ENCODE assay signal across 10 mouse cellular contexts in the genomic region with DNA sequence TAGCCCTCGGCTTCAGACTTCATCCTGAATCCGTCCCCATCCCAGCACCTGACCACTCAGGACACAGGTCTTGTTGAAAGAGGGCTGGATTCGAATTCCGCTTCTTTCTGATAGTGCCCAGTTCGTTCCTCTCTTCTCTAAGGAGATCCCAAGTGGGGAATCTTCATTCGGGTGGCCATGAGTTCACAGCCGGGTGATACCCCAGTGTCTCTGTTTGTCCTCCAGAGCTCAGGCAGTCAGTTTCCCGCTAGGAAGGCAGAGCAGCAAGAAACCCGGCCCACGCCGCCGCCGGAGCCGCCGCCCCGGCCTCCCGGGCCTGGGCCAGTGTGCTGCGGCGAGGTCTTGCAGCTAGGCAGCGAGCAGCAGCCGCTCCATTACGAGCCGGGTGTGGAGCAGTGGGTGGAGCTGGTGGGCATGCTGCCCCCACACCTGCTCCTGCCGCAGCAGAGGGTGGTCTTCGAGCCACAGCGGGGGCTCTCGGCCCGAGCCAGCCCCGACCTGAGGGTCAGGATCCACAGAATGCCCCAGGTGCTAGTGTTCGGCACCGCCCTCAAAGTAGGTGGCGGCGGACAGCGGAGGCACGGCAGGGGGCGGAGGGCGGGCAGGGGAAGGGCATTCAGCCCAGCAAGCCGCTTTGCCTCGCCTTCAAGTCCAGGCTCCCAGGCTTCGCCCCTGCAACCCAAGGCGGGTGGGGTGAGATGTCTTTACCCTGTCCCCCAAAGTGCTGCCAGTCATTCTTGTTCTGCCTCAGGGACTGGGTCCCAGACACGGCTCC. TPM values are rescaled to one million over a fixed set of nuclear protein-coding genes. Genes with fewer than 3 reads are reported as not detected.
DNase-seq lines count a peak whose midpoint lies in the region; ATAC-seq and TF ChIP-seq lines count a peak whose summit lies in the region.
"Had no signal": no experiment of that assay in that cellular context is flagged by ENCODE, and none has a peak within 500 bp of the region (broad histone marks: within the 10 kb centered on the region; RNA-seq: fewer than 3 reads in every experiment).

No protein-coding gene starts in this region.

- peaks cover 79% of the 10 kb centered on the region for H3K36me3 ChIP-seq in kidney, embryonic 14.5 days (ENCODE audit: control insufficient read depth, insufficient read depth, low read length)
- H3K36me3 ChIP-seq in embryonic facial prominence, embryonic 15.5 days, result peaks cover 78% of the 10 kb centered on the region
- H3K36me3 ChIP-seq in hindbrain, postnatal 0 days (ENCODE audit: insufficient read depth, low read length), result peaks cover 40% of the 10 kb centered on the region
- peaks cover 91% of the 10 kb centered on the region for H3K36me3 ChIP-seq in neural tube, embryonic 13.5 days

- H3K27ac ChIP-seq in kidney, embryonic 14.5 days (ENCODE audit: low read depth, low read length), result no peak overlapping the region
- H3K27ac ChIP-seq in embryonic facial prominence, embryonic 15.5 days (replicated peaks), result no peak overlapping the region
- H3K27ac ChIP-seq in hindbrain, postnatal 0 days, result no peak overlapping the region
- H3K27ac ChIP-seq in neural tube, embryonic 13.5 days (replicated peaks), result no peak overlapping the region

- DNase-seq in kidney, adult 9 months, result peak; percentile 52
- no peak for DNase-seq in hindbrain, postnatal 0 days (ENCODE audit: low spot score)
- DNase-seq in right cerebral cortex, postnatal 14 days, result no peak
- DNase-seq in thymus, postnatal 14 days, result no peak

- no peak overlapping the region for H3K4me3 ChIP-seq in kidney, embryonic 14.5 days (ENCODE audit: low read length)
- no peak overlapping the region for H3K4me3 ChIP-seq in embryonic facial prominence, embryonic 15.5 days (replicated peaks)
- no peak overlapping the region for H3K4me3 ChIP-seq in hindbrain, postnatal 0 days (ENCODE audit: low read length)
- H3K4me3 ChIP-seq in neural tube, embryonic 13.5 days, result no peak overlapping the region
- H3K4me3 ChIP-seq: erythroblast, embryonic 14.5 days had no signal

- H3K4me1 ChIP-seq in kidney, embryonic 14.5 days (ENCODE audit: control insufficient read depth, insufficient read depth, low read length), result no peaks in the 10 kb centered on the region
- peaks cover 8% of the 10 kb centered on the region; the same call in 1 of the 2 replicates for H3K4me1 ChIP-seq in embryonic facial prominence, embryonic 15.5 days
- no peaks in the 10 kb centered on the region for H3K4me1 ChIP-seq in hindbrain, postnatal 0 days (ENCODE audit: insufficient read depth, low read length)
- peaks cover 12% of the 10 kb centered on the region for H3K4me1 ChIP-seq in neural tube, embryonic 13.5 days (replicated peaks)

- H3K27me3 ChIP-seq in kidney, embryonic 14.5 days (ENCODE audit: control insufficient read depth, insufficient read depth, low read length), result no peaks in the 10 kb centered on the region
- H3K27me3 ChIP-seq in embryonic facial prominence, embryonic 15.5 days, result no peaks in the 10 kb centered on the region
- no peaks in the 10 kb centered on the region for H3K27me3 ChIP-seq in hindbrain, postnatal 0 days (ENCODE audit: insufficient read depth, low read length)
- no peaks in the 10 kb centered on the region for H3K27me3 ChIP-seq in neural tube, embryonic 13.5 days
- H3K27me3 ChIP-seq: Patski had no signal

- ATAC-seq in kidney, embryonic 14.5 days (ENCODE audit: low FRiP score, low TSS enrichment), result no peak
- ATAC-seq in embryonic facial prominence, embryonic 15.5 days (ENCODE audit: insufficient number of reproducible peaks, low FRiP score, low TSS enrichment, low read depth), result no peak
- no peak for ATAC-seq in hindbrain, postnatal 0 days
- ATAC-seq in neural tube, embryonic 13.5 days (ENCODE audit: low read depth), result no peak
- ATAC-seq: Patski had no signal

- TF ChIP-seq CTCF in hindbrain, postnatal 0 days (IDR thresholded peaks at IDR 0.05; ENCODE audit: low read depth), result no peak

- no peak overlapping the region for H3K9ac ChIP-seq in kidney, embryonic 14.5 days (ENCODE audit: low read depth, low read length)
- no peak overlapping the region for H3K9ac ChIP-seq in embryonic facial prominence, embryonic 15.5 days
- H3K9ac ChIP-seq in hindbrain, postnatal 0 days (replicated peaks; ENCODE audit: low read length), result no peak overlapping the region
- 0 out of 2 replicates have a peak overlapping the region, but pooled peaks have one; percentile 41 for H3K9ac ChIP-seq in neural tube, embryonic 13.5 days

- H3K4me2 ChIP-seq in kidney, embryonic 14.5 days (replicated peaks; ENCODE audit: low read depth, low read length), result no peak overlapping the region
- peak overlapping the region; percentile 21; the same call in 1 of the 2 replicates for H3K4me2 ChIP-seq in embryonic facial prominence, embryonic 15.5 days (replicated peaks)
- H3K4me2 ChIP-seq in hindbrain, postnatal 0 days (ENCODE audit: low read depth, low read length), result 0 out of 2 replicates have a peak overlapping the region, but pooled peaks have one; percentile 10
- 0 out of 2 replicates have a peak overlapping the region, but pooled peaks have one; percentile 13 for H3K4me2 ChIP-seq in neural tube, embryonic 13.5 days
- H3K4me2 ChIP-seq: liver, embryonic 11.5 days had no signal

- 50% methylated on average over 42 of the region's 42 CpGs for WGBS in kidney, embryonic 14.5 days
- 38% methylated on average over 40 of the region's 42 CpGs for WGBS in embryonic facial prominence, embryonic 15.5 days
- 41% methylated on average over 42 of the region's 42 CpGs for WGBS in hindbrain, postnatal 0 days
- WGBS in neural tube, embryonic 13.5 days, result 34% methylated on average over 42 of the region's 42 CpGs

- H3K9me3 ChIP-seq in kidney, embryonic 14.5 days (ENCODE audit: control insufficient read depth, low read length), result no peaks in the 10 kb centered on the region
- H3K9me3 ChIP-seq in embryonic facial prominence, embryonic 15.5 days (replicated peaks), result no peaks in the 10 kb centered on the region
- H3K9me3 ChIP-seq in hindbrain, postnatal 0 days (ENCODE audit: low read length), result no peaks in the 10 kb centered on the region
- H3K9me3 ChIP-seq in neural tube, embryonic 13.5 days, result no peaks in the 10 kb centered on the region

RNA-seq across cellular contexts. Expression of gene Rfx1, which starts 17.9 kb away (rescaled TPM):
- 10.4 and 13.7 TPM in 2 replicates for polyA plus RNA-seq in kidney, embryonic 14.5 days (2014; fragmentation: Nextera tagmentation; extraction: Ambion mirVana)
- polyA plus RNA-seq in embryonic facial prominence, embryonic 15.5 days (2015; fragmentation: Nextera tagmentation; extraction: Ambion mirVana), result 9.8 and 10.2 TPM in 2 replicates
- total RNA-seq in hindbrain, postnatal 0 days (2014; rRNA removed), result 29.0 and 30.0 TPM in 2 replicates
- 6.0 and 6.2 TPM in 2 replicates for polyA plus RNA-seq in hindbrain, postnatal 0 days (2015; fragmentation: Nextera tagmentation; extraction: Ambion mirVana)
- 8.1 and 8.2 TPM in 2 replicates for polyA plus RNA-seq in neural tube, embryonic 13.5 days (2015; fragmentation: Nextera tagmentation; extraction: Ambion mirVana)

RNA-seq across cellular contexts. Expression of gene Gm10643, which starts 19.6 kb away (rescaled TPM):
- polyA plus RNA-seq in kidney, embryonic 14.5 days (2014; fragmentation: Nextera tagmentation; extraction: Ambion mirVana), result 1.2 and 2.2 TPM in 2 replicates
- polyA plus RNA-seq in embryonic facial prominence, embryonic 15.5 days (2015; fragmentation: Nextera tagmentation; extraction: Ambion mirVana), result 1.6 and 1.7 TPM in 2 replicates
- total RNA-seq in hindbrain, postnatal 0 days (2014; rRNA removed), result 0.25 and 3.0 TPM in 2 replicates
- polyA plus RNA-seq in hindbrain, postnatal 0 days (2015; fragmentation: Nextera tagmentation; extraction: Ambion mirVana), result 1.6 and 2.4 TPM in 2 replicates
- polyA plus RNA-seq in neural tube, embryonic 13.5 days (2015; fragmentation: Nextera tagmentation; extraction: Ambion mirVana), result 1.9 and 2.2 TPM in 2 replicates
- polyA plus RNA-seq: erythroblast, embryonic 14.5 days had no signal

RNA-seq across cellular contexts. Expression of gene Dcaf15, which starts 20.0 kb away (rescaled TPM):
- polyA plus RNA-seq in kidney, embryonic 14.5 days (2014; fragmentation: Nextera tagmentation; extraction: Ambion mirVana), result 10.4 and 18.3 TPM in 2 replicates
- 8.0 and 9.4 TPM in 2 replicates for polyA plus RNA-seq in embryonic facial prominence, embryonic 15.5 days (2015; fragmentation: Nextera tagmentation; extraction: Ambion mirVana)
- 77.0 and 77.6 TPM in 2 replicates for total RNA-seq in hindbrain, postnatal 0 days (2014; rRNA removed)
- 18.4 and 18.5 TPM in 2 replicates for polyA plus RNA-seq in hindbrain, postnatal 0 days (2015; fragmentation: Nextera tagmentation; extraction: Ambion mirVana)
- polyA plus RNA-seq in neural tube, embryonic 13.5 days (2015; fragmentation: Nextera tagmentation; extraction: Ambion mirVana), result 16.5 and 16.8 TPM in 2 replicates

RNA-seq across cellular contexts. Expression of gene Rln3, which starts 39.7 kb away (rescaled TPM):
- 0.33 TPM in 1 of 2 replicates, not detected in the other for polyA plus RNA-seq in kidney, embryonic 14.5 days (2014; fragmentation: Nextera tagmentation; extraction: Ambion mirVana)
- polyA plus RNA-seq in embryonic facial prominence, embryonic 15.5 days (2015; fragmentation: Nextera tagmentation; extraction: Ambion mirVana), result not detected in 2 replicates
- 9.0 and 18.8 TPM in 2 replicates for total RNA-seq in hindbrain, postnatal 0 days (2014; rRNA removed)
- 6.1 and 6.6 TPM in 2 replicates for polyA plus RNA-seq in hindbrain, postnatal 0 days (2015; fragmentation: Nextera tagmentation; extraction: Ambion mirVana)
- not detected in 2 replicates for polyA plus RNA-seq in neural tube, embryonic 13.5 days (2015; fragmentation: Nextera tagmentation; extraction: Ambion mirVana)
- polyA plus RNA-seq: erythroblast, embryonic 14.5 days; liver, embryonic 11.5 days; Patski had no signal

RNA-seq across cellular contexts. Expression of gene Podnl1, which starts 41.3 kb away (rescaled TPM):
- 0.19 and 0.34 TPM in 2 replicates for polyA plus RNA-seq in kidney, embryonic 14.5 days (2014; fragmentation: Nextera tagmentation; extraction: Ambion mirVana)
- 2.8 and 3.5 TPM in 2 replicates for polyA plus RNA-seq in embryonic facial prominence, embryonic 15.5 days (2015; fragmentation: Nextera tagmentation; extraction: Ambion mirVana)
- total RNA-seq in hindbrain, postnatal 0 days (2014; rRNA removed), result 0.72 TPM in 1 of 2 replicates, not detected in the other
- polyA plus RNA-seq in hindbrain, postnatal 0 days (2015; fragmentation: Nextera tagmentation; extraction: Ambion mirVana), result 0.41 and 0.68 TPM in 2 replicates
- 0.36 and 0.51 TPM in 2 replicates for polyA plus RNA-seq in neural tube, embryonic 13.5 days (2015; fragmentation: Nextera tagmentation; extraction: Ambion mirVana)
- polyA plus RNA-seq: erythroblast, embryonic 14.5 days had no signal
